16 mouse cellular contexts compared by ENCODE assay signal in genomic region chr1:104917307-104917836, GRCm38 (mm10).
A peak's percentile ranks its signal among the peaks of the same experiment; 100 is the strongest.
DNase-seq lines count a peak whose midpoint lies in the region; ATAC-seq lines count a peak whose summit lies in the region.
"Had no signal": no experiment of that assay in that cellular context is flagged by ENCODE, and none has a peak within 500 bp of the region (broad histone marks: within the 10 kb centered on the region; RNA-seq: fewer than 3 reads in every experiment).

No protein-coding gene starts in this region.

- no peak overlapping the region for H3K4me3 ChIP-seq in forebrain, embryonic 12.5 days (replicated peaks)
- H3K4me3 ChIP-seq in forebrain, embryonic 15.5 days = no peak overlapping the region
- H3K4me3 ChIP-seq in midbrain, embryonic 12.5 days = no peak overlapping the region
- no peak overlapping the region for H3K4me3 ChIP-seq in midbrain, embryonic 10.5 days
- no peak overlapping the region for H3K4me3 ChIP-seq in midbrain, embryonic 14.5 days (replicated peaks; ENCODE audit: low read depth, low read length)
- no peak overlapping the region for H3K4me3 ChIP-seq in intestine, embryonic 16.5 days (ENCODE audit: low read length)
- H3K4me3 ChIP-seq: embryonic facial prominence, embryonic 10.5 days; heart, adult 2 months; hindbrain, embryonic 10.5 days; intestine, embryonic 15.5 days had no signal

- no peaks in the 10 kb centered on the region; the same call in 1 of the 2 replicates for H3K27me3 ChIP-seq in forebrain, embryonic 12.5 days
- H3K27me3 ChIP-seq in forebrain, embryonic 15.5 days = no peaks in the 10 kb centered on the region; the same call in 1 of the 2 replicates
- peaks cover 23% of the 10 kb centered on the region for H3K27me3 ChIP-seq in midbrain, embryonic 12.5 days
- H3K27me3 ChIP-seq in midbrain, embryonic 10.5 days (ENCODE audit: low read depth, poor library complexity, severe bottlenecking) = peaks cover 39% of the 10 kb centered on the region
- H3K27me3 ChIP-seq in midbrain, embryonic 14.5 days (ENCODE audit: control insufficient read depth, insufficient read depth, low read length) = no peaks in the 10 kb centered on the region
- H3K27me3 ChIP-seq in intestine, embryonic 16.5 days (replicated peaks; ENCODE audit: control insufficient read depth, insufficient read depth, low read length) = no peaks in the 10 kb centered on the region
- H3K27me3 ChIP-seq: intestine, embryonic 15.5 days had no signal

- ATAC-seq in forebrain, embryonic 12.5 days (ENCODE audit: low FRiP score) = peak; percentile 62; the same call in 1 of the 2 replicates
- ATAC-seq in forebrain, embryonic 15.5 days (replicated peaks) = no peak
- peak; percentile 63 for ATAC-seq in midbrain, embryonic 12.5 days (ENCODE audit: low FRiP score, low read depth)
- ATAC-seq in midbrain, embryonic 14.5 days (ENCODE audit: low FRiP score, low TSS enrichment) = no peak
- ATAC-seq in intestine, embryonic 16.5 days = no peak
- ATAC-seq: intestine, embryonic 15.5 days had no signal

- no peak overlapping the region for H3K27ac ChIP-seq in forebrain, embryonic 12.5 days
- H3K27ac ChIP-seq in forebrain, embryonic 15.5 days (replicated peaks) = no peak overlapping the region
- no peak overlapping the region for H3K27ac ChIP-seq in midbrain, embryonic 12.5 days (replicated peaks)
- no peak overlapping the region for H3K27ac ChIP-seq in midbrain, embryonic 10.5 days (replicated peaks)
- no peak overlapping the region for H3K27ac ChIP-seq in midbrain, embryonic 14.5 days (replicated peaks; ENCODE audit: low read depth, low read length)
- no peak overlapping the region for H3K27ac ChIP-seq in intestine, embryonic 16.5 days (ENCODE audit: low read length)
- H3K27ac ChIP-seq: embryonic facial prominence, embryonic 10.5 days; heart, adult 2 months; hindbrain, embryonic 10.5 days; hindbrain, embryonic 14.5 days; intestine, embryonic 15.5 days had no signal

- 17% methylated on average over 1 of the region's 1 CpGs for WGBS in forebrain, embryonic 12.5 days
- 5% methylated on average over 1 of the region's 1 CpGs for WGBS in forebrain, embryonic 15.5 days
- WGBS in midbrain, embryonic 12.5 days = 11% methylated on average over 1 of the region's 1 CpGs
- WGBS in midbrain, embryonic 10.5 days = 11% methylated on average over 1 of the region's 1 CpGs
- WGBS in midbrain, embryonic 14.5 days = 2% methylated on average over 1 of the region's 1 CpGs
- WGBS in intestine, embryonic 16.5 days = 49% methylated on average over 1 of the region's 1 CpGs

- no peak for DNase-seq in midbrain, embryonic 10.5 days (ENCODE audit: low spot score)
- DNase-seq in midbrain, embryonic 14.5 days = peak; percentile 38
- DNase-seq: adrenal gland, adult 2 months; adrenal gland, postnatal 25 days; cerebellum, adult 2 months; gastrocnemius, postnatal 14 days; heart, adult 2 months had no signal

- H3K9me3 ChIP-seq in forebrain, embryonic 12.5 days = no peaks in the 10 kb centered on the region
- H3K9me3 ChIP-seq in forebrain, embryonic 15.5 days = no peaks in the 10 kb centered on the region
- H3K9me3 ChIP-seq in midbrain, embryonic 12.5 days = no peaks in the 10 kb centered on the region
- H3K9me3 ChIP-seq in midbrain, embryonic 10.5 days (replicated peaks) = no peaks in the 10 kb centered on the region
- H3K9me3 ChIP-seq in midbrain, embryonic 14.5 days (ENCODE audit: control insufficient read depth, low read length) = no peaks in the 10 kb centered on the region
- H3K9me3 ChIP-seq in intestine, embryonic 16.5 days (ENCODE audit: control insufficient read depth, low read length) = no peaks in the 10 kb centered on the region
- H3K9me3 ChIP-seq: embryonic facial prominence, embryonic 10.5 days; hindbrain, embryonic 10.5 days; intestine, embryonic 15.5 days had no signal

- H3K9ac ChIP-seq in forebrain, embryonic 12.5 days = no peak overlapping the region
- H3K9ac ChIP-seq in forebrain, embryonic 15.5 days (replicated peaks) = no peak overlapping the region
- H3K9ac ChIP-seq in midbrain, embryonic 12.5 days (replicated peaks) = no peak overlapping the region
- H3K9ac ChIP-seq in midbrain, embryonic 14.5 days (replicated peaks; ENCODE audit: low read length) = no peak overlapping the region
- H3K9ac ChIP-seq in intestine, embryonic 16.5 days (ENCODE audit: low read depth, low read length) = no peak overlapping the region
- H3K9ac ChIP-seq: hindbrain, embryonic 14.5 days; intestine, embryonic 15.5 days had no signal

- H3K4me1 ChIP-seq in forebrain, embryonic 12.5 days = peaks cover 6% of the 10 kb centered on the region; the same call in 1 of the 2 replicates
- peaks cover 6% of the 10 kb centered on the region for H3K4me1 ChIP-seq in forebrain, embryonic 15.5 days
- 0 out of 2 replicates have a peak, but pooled peaks cover 7% of the 10 kb centered on the region for H3K4me1 ChIP-seq in midbrain, embryonic 12.5 days
- peaks cover 29% of the 10 kb centered on the region for H3K4me1 ChIP-seq in midbrain, embryonic 10.5 days
- no peaks in the 10 kb centered on the region for H3K4me1 ChIP-seq in midbrain, embryonic 14.5 days (ENCODE audit: control insufficient read depth, insufficient read depth, low read length)
- no peaks in the 10 kb centered on the region for H3K4me1 ChIP-seq in intestine, embryonic 16.5 days (ENCODE audit: control insufficient read depth, insufficient read depth, low read length)
- H3K4me1 ChIP-seq: intestine, embryonic 15.5 days had no signal

- H3K4me2 ChIP-seq in forebrain, embryonic 12.5 days = no peak overlapping the region
- H3K4me2 ChIP-seq in forebrain, embryonic 15.5 days (replicated peaks) = no peak overlapping the region
- H3K4me2 ChIP-seq in midbrain, embryonic 12.5 days (replicated peaks) = peak overlapping the region; percentile 3; the same call in 1 of the 2 replicates
- H3K4me2 ChIP-seq in midbrain, embryonic 14.5 days (ENCODE audit: low read length) = no peak overlapping the region
- H3K4me2 ChIP-seq in intestine, embryonic 16.5 days (ENCODE audit: low read depth, low read length) = no peak overlapping the region
- H3K4me2 ChIP-seq: heart, embryonic 11.5 days; hindbrain, embryonic 14.5 days; intestine, embryonic 15.5 days had no signal

- no peaks in the 10 kb centered on the region for H3K36me3 ChIP-seq in forebrain, embryonic 12.5 days (replicated peaks)
- H3K36me3 ChIP-seq in forebrain, embryonic 15.5 days = no peaks in the 10 kb centered on the region
- no peaks in the 10 kb centered on the region for H3K36me3 ChIP-seq in midbrain, embryonic 12.5 days
- H3K36me3 ChIP-seq in midbrain, embryonic 10.5 days = no peaks in the 10 kb centered on the region
- no peaks in the 10 kb centered on the region for H3K36me3 ChIP-seq in midbrain, embryonic 14.5 days (ENCODE audit: control insufficient read depth, insufficient read depth, low read length)
- H3K36me3 ChIP-seq in intestine, embryonic 16.5 days (ENCODE audit: control insufficient read depth, insufficient read depth, low read length) = no peaks in the 10 kb centered on the region
- H3K36me3 ChIP-seq: embryonic facial prominence, embryonic 10.5 days; hindbrain, embryonic 10.5 days; intestine, embryonic 15.5 days had no signal

Comparison
In these comparisons a context has a peak if more than half of its experiments do, and no peak if none do; other contexts are left out.
1. ATAC-seq: peak in forebrain, embryonic 12.5 days (single experiment) and midbrain, embryonic 12.5 days (single experiment); none in forebrain, embryonic 15.5 days (single experiment), midbrain, embryonic 14.5 days (single experiment) and intestine, embryonic 16.5 days (single experiment).